Mouse (Mus musculus) kidney, postnatal 36 days (tissue): ENCODE measurements around the gene Ern1.
"Not testable (repeated sequence)": the region's sequence is repeated elsewhere in the genome, so short reads cannot be mapped to it uniquely, and the experiment has no call there.

Source experiments
- DNase-seq, 2 experiments: peaks; one replicate each; pipeline ENCODE4 v3.0.0; 2021 to 2022; ENCODE audit warnings: mixed read lengths in 2 of 2

Ern1 gene

DNA sequence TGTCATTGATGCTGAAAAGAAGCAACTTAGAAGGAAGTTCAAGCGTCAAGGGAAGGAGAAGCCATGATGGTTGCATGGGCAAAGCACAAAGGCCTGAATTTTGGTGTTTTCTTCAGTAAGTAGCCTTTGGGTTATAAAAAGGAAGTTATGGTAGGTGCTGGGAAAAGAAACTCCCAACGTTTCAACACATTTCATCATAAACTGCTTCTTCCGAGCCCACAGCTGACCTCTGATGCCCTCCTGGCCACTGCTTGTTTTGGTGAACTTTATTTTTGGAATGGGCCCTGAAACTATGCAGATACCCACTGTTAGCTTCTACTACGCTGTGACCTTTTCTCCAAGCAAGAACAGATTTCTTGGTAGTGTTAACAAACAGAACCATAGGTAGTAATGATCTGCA, 58.0 kb downstream of the Ern1 start:
- DNase-seq: no peak

DNA sequence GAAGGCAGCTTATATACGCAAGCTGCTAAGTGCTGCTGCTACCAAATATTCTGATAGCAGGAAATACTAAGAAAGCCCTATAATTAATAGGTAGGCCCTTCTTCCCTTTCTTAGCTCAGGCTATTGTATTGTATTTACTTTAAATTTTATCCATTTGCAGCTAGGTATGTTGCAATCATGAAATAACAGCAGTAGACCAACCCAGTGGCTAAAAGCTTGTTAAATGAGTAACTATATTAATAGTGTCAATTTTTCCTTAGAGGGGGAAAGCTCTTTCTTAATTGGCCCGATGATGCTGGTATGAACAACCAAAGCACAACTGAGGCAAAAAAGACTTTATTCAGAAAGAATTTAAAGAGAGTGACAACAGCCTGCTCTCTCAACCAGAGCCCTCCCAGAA, 59.1 kb downstream of the Ern1 start:
- no peak for DNase-seq

DNA sequence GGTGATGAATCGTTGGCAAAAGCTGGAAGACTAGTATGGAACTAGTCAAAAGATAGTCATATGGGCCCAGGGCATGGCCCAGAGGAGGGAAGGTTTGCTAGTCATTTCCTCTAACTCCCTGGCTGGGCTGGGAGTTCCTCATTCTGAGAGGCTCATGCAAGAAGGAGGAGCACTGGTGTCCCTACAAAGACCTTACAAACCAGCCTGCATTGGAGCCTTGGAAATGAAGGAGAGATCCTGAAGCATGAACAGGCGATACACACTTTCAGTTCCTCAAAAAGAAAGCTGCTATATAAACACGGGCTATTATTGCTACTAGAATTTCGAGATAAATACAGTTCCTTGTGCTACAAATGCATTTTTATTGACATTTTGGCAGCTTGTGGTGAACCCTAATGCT, 59.5 kb downstream of the Ern1 start:
- no peak for DNase-seq

DNA sequence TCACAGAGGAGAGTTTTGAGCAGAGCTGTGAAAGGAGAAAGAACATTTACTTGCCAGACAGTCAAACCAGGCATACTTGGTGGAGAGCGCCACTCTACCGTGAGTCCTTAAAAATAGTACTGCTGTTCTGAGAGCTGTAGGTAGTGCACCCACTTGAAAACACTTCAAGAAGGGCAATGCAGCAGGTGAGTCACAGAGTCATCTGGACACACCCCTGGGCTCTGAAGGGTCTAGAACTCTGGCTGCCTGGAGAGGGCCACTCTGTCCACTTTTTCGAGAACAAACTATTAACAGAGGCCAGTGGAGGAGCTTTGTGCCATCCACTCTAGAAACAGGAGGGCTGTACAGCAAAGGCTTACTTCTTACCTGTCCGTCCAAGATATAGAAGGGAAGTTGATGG, 61.2 kb downstream of the Ern1 start:
- no peak for DNase-seq

DNA sequence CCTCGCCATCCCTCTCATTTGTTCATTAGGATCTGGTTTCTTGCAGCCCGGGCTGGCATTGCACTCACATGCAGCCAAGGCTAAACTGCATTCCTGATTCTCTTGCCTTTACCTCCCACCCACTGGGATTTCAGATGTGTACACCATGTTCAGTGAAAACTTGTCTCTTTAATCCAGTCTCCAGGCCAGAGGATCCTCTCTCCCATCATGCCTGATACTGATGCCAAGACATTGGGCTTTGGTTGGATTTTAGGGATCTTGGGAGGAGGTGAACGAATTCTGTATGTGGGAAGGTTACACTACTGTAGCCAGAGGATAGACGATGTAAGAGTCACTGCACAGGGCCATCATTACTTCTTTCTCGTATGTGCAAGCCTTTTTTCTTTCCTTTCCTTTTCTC, 62.5 kb downstream of the Ern1 start:
- DNase-seq: no peak

DNA sequence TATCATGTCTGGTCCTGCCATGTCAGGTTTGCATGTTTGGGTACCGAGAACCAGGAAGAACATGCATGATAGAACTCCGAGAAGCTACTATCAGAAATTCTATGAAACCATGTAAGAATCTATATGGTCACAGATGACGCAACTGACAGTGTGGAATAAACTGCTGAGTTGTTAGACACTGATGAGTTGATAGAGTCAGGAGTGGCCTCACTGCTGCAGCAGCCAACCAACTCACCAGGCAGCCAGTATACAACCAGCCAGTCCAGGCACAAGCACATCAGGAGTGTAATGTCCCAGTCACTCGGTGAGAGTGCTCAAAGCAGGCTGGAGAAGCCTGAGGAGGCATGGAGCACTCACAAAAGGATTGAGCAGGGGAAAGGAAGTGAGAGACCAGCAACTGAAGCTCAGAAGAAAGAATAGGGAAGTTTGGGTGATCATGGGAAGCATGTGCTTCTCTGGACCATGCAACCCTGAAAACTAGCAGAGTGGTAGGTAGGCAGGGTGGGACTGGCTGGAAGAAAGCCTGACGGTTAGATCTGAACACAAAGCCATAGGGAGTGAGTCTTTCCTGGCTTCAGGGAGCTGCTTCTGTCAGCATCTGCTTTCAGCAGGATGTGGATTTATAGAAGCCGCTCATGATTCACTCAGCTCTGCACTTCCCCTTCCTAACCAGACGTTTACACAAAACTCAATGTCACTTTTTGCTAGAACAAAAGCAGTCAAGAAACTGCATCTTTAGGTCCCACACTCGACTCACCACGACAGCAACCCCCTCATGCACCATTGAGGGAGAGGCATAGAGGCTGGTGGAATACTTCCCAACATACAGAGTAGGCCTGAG, 68.2 kb downstream of the Ern1 start:
- DNase-seq: no peak

DNA sequence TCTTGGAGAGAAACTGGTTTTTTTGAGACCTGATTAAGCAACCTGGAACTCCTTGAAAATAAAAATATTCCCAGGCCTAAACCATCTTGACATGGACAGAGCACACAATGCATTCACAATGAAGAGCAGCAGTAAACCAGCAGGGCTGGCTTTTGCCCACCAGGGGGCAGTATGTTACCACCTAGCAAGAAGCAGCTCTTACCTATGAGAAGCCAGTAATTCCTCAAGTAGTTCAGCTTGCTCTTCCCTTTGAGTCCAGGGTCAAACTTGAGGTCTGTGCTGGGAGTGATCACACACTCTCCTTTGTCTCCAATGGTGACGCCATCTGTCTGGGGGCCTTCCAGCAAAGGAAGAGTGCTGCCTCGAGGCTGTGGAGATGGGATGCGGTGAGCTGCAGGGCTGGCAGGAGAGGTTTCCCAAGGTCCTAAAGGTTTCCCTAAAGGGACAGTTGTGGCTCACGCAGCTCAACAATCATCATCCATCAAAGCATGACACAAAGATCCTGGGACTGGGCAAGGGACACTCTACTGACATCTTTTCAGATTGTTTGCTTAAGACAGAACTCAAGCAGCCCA, 68.9 kb downstream of the Ern1 start:
- peak; percentile 85 to 90 for DNase-seq

DNA sequence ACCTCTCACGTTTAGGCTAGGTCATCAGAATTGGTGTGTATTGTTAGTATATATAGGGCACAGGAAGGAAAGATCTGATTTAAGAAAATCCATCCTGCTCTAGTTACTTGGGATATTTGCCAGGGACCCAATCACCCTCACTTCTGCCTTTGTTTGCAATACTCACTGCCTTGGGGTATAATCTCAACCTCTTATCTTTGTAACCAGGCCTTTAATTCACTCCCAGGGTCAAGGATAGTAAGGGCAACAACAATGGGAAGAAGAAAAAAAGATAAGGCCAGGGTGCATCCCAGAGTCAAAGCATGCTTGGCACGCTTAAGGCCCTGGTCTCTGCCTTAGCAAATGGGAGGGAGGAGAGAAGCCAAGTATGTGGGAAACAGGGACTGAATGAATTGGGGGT, 69.8 kb downstream of the Ern1 start:
- DNase-seq: no peak

DNA sequence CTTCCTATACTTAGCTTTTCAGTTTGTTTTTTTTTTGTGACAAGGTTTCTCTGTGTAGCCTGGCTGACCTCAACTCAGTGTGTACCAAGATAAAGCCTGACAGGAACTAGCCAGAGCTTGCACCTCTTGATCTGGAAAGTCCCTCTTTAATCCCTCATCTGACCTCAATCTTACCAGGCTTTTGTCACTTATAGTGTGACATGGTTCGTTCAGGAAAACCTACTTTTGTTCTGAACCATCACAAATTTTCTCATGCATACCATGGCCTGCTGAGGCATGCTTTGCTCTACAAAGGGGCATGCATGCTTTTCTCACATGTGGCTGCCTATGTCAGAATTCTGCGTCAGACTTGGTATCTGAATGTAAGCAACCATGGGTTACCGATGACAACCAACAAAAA, 71.3 kb downstream of the Ern1 start:
- DNase-seq: no peak

DNA sequence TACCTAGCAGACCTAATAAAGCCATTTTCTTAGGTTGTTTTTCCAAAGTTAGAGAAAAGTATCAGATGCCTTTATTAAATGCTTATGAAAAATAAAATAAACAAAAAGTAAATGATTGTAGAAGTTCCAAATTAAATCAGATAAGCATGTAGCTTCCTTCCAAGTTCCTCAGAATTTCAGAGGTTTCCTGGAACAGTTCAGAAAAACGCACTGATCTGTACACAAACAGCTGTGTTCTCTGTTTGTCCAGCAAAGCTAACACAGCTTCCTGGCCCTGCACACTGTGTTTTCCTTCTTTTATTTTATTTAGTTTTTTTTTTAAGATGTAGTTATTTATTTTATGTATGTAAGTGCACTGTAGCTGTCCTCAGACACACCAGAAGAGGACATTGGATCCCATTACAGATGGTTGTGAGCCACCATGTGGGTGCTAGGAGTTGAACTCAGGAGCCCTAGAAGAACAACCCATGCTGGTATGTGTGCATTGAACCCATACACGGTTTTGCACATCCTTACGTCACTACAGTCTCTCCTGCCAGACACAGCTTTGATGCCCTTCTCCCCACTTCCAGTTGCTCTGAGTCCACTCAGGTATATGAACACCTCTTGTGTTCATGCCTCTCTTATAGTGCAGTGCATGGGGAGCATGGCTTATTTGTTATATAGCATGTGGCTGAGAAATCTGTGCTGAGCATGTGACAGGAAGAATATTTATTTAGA, 74.9 kb downstream of the Ern1 start:
- no peak for DNase-seq

DNA sequence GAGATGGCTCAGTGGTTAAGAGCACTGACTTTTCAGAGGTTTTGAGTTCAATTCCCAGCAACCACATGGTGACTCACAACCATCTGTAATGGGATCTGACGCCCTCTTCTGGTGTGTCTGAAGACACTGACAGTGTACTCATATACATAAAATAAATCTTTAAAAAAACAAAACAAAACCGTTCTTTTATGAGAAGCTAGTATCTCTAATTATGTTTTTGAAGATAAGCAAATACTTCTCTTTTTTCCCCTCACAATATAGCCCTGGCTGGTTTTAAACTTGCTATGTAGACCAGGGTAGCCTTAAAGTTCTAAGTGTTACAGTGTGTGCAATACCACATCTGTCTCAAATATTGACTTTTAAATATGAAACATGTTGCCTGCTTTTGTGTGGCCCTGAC, 76.5 kb downstream of the Ern1 start:
- no peak for DNase-seq

DNA sequence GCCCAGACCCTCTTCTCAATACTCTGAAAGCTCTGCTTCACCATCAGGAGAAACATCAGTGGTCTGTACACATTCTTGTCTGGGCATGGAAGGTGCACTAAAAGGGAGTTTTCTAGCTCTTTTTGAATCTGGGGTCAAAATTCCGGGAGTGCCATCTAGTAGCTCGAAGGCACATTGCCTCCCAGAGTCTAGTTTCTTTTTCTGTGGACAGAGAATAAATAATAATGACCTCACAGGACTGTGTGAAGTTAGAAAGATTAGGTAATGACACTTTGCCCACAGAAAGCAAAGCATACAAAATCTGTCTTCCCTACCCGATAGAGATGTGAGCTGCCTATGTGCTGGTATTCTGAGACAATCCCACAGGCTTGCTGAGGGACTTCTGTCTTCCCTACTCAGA, 77.1 kb downstream of the Ern1 start:
- DNase-seq: no peak

DNA sequence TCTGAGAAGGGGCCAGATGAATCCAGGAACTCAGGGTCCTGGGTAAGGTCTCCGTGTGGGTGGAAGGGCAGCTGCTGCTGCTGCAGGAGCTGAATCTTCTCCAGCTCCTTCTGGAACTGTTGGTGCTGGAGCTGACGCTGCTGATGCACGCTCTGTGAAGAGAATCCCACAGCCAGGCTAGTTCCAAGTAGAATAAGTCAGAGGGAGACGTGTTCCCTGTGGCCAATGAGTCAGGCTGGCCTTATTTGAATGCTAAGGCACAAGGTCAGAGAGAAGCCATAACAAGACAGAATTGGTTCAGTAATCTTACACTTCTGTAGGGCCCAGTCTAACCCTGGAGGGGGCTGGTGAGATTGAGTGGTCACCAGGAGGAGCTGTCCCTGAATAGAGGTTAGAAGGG, 77.6 kb downstream of the Ern1 start:
- DNase-seq: no peak

DNA sequence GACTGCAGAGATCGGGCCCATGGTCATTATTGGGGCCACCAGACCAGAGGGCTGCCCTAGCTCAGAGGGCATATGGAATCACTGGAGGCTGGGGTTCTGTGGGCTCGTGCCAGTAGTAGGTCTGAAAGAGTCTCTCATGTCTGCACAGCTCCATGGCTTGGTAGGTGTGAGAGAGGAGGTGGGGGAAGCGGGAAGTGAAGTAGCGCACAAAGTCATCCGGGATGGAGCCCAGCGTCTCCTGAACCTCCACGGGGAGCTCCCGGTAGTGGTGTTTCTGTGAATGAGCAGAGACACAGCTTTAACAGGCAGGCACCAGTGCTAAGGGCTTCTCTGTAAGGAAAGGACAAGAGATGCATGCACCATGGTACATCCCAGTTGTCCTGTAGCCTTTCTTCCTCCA, 89.2 kb downstream of the Ern1 start:
- no peak for DNase-seq

DNA sequence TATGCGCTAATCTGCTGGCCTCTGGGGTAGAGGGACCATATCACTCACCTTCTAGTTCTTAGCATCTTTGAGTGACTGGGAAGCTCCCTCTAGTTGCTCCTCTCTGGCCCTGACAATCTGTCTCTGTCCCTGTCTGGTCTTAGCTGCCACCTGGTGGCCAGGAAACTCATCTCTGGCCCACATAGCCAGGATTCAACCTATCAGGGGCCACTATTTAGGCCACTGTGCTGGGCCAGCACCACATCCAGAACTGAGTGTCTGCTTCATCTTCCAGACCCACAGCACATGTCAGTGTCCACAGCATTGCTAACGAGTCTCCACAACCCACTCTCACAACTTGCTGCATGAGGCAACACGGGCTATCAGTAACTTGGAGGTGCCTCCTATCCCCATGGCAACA, 90.0 kb downstream of the Ern1 start:
- DNase-seq: peak in 1 of 2 experiments; percentile 40

DNA sequence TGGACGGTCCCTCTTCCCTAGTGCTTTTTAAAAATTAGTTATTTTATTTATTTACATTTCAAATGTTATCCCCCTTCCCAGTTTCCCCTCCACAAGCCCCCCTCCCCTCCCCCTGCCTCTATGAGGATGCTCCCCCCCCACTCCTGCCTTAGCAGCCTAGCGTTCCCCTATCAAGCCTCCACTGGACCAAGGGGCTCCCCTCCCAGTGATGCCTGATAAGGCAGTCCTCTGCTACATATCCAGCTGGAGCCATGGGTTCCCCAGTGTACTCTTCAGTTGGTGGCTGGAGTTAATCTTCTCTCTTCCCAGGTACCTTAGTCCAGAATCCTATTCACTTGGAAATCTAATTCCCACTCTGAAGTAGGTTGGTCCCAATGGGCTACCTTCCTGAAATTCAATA, 93.6 kb downstream of the Ern1 start:
- DNase-seq: not testable (repeated sequence)

DNA sequence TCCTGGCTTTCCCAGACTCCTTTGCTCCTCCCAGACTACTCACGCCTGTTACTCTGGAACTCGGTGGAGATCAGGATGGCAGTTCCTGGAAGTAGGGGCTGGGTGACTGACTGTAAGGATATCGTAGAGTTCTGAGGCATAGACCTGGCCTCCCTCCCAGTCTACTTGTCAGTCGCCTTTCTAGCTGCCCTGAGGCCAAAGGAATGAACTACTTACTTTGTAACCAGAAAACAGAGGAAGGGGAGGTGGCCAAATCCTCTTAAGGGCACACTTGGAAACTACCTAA, 94.4 kb downstream of the Ern1 start:
- no peak for DNase-seq

DNA sequence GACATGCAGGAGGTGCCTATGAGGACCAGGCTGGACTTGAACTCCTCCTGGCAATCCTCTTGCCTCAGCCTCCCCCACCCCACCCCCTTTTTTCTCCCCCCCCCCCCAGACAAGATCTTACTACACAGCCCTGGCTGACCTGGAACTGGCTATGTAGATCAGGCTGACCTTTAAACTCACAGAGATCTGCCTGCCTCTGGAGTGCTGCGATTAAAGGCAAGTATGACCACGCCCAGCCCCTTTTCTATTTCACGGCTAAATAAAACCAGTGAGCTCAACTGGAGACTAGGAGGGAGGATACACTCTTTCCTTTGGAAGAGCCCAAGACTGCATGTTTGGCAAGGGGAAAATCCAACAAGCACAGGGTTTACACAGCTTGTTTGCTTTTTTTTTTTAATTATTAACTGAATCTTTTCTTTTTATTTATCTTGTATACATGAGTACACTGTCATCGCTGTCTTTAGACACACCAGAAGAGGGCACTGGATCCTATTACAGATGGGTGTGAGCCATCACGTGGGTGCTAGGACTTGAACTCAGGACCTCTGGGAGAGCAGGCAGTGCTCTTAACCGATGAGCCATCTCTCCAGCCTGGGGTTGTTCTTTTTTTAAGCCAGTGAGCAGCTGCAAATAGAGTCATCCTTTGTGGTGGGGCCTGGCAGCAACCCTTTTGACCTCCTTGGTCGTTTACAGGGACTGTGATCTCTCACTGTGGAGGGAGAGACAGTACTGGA, 94.9 kb downstream of the Ern1 start:
- DNase-seq: no peak

DNA sequence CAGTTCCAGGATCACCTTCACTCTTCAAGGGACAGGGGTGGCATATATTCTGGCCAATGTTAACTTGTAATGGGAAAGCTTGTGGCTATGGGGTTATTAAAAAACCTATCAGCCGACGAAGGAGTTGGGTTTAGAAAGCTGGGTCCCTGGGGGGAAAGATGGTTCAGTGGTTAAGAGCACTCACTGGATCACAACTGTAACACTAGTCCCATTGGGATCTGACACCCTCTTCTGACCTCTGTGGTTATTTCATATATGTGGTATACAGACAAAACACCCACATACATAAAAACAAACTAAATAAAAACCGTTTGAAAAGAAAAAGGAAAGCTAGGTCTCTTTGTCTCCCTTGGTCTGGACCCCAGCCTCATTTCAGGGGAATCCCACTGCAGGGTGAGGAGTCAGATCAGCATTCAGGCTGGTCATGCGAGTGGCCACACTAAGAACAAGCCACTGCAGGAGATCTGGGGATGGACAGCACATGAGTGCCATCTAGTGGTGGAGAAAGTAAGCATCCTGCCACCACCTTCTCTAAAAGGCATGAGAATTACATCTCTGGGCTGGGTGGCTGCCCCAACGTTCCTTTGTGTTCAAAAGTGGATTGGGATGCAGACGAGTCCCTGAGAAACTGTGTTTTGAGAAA, 96.0 kb downstream of the Ern1 start:
- DNase-seq: peak; percentile 76 to 82

DNA sequence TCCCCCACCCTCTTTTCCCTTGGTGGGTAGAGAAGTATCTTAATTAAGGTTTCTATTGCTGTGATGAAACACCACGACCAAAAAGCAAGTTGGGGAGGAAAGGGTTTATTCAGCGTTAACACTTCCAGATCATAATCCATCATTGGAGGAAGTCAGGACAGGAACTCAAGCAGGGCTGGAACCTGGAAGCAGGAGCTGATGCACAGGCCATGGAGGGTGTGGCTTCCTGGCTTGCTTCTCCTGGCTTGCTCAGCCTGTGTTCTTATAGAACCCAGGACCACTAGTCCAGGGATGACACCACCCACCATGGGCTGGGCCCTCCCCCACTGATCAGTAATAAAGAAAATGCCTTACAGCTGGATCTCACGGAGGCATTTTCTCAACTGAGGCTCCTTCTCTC, 96.9 kb downstream of the Ern1 start:
- peak; percentile 40 to 44 for DNase-seq

DNA sequence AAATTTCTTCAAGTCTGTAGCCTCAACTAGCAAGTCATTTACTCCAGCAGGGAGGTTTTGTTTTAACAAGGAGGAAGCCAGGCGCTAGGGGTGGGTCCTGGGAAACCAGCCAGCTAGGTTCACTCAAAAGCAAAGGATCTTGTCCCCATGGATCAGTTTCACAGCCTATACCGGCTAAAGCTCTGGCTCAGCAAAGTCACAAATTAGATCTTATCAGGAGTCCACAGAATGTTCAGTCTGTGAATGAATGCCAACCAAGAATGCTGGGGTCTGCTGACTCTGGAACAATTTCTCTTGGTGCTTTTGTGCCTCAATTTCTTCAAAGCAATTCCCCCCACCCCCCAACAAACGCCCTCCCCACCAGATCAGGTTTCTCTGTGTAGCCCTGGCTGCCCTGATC, 98.0 kb downstream of the Ern1 start:
- DNase-seq: peak; percentile 46 to 61

DNA sequence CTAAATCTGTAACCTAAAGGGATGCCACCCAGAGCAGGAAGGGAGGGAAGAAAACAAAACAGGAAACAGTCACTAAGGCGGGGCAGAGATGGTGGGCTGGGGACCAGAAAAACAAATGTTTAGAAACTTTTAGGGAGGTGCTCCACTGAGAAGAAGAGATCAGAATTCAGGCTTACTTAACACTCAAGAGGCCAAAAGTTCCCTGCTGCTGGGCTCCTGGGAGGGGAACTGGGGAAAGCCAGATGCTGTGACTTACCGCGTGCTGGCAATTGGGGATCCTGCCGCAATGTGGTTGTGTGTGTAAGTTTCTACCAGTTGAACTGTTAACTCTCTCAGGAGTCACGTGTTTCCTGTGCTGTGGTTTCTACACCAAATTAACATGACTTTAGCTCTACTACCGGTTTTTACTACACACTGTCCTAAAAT, 99.8 kb downstream of the Ern1 start, which contains the start of gene Icam2:
Icam2 (minus strand) TSS at position 285 of the 426 bp plus-strand sequence.
- peak in 1 of 2 experiments; percentile 30 for DNase-seq

DNA sequence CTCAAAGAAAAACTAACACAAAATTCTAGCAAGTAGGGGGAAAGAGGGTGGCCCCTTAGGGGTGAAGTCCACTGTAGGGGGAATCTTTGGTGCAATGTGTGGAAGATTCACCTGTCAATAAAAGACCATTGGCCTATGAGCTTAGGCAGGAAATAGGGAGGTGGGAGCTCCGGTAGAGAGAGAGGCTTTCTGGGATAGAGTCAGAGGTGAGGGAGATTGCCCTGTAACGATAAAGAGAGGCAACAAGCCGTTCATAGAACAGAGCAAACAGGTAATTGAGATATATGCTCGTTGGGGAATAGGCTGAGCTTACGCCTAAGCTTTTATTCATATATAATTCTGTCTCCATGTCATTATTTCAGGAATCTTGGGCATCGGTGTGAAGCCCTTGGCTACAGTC, 100.6 kb downstream of the Ern1 start:
- no peak for DNase-seq
